Mouse (Mus musculus): Measurements from ENCODE around the gene Rfc1. TPM values are rescaled to one million over a fixed set of nuclear protein-coding genes. Genes with fewer than 3 reads are reported as not detected.

The Rfc1 gene
- polyA plus RNA-seq, 1 experiment: 42.8 TPM

DNA sequence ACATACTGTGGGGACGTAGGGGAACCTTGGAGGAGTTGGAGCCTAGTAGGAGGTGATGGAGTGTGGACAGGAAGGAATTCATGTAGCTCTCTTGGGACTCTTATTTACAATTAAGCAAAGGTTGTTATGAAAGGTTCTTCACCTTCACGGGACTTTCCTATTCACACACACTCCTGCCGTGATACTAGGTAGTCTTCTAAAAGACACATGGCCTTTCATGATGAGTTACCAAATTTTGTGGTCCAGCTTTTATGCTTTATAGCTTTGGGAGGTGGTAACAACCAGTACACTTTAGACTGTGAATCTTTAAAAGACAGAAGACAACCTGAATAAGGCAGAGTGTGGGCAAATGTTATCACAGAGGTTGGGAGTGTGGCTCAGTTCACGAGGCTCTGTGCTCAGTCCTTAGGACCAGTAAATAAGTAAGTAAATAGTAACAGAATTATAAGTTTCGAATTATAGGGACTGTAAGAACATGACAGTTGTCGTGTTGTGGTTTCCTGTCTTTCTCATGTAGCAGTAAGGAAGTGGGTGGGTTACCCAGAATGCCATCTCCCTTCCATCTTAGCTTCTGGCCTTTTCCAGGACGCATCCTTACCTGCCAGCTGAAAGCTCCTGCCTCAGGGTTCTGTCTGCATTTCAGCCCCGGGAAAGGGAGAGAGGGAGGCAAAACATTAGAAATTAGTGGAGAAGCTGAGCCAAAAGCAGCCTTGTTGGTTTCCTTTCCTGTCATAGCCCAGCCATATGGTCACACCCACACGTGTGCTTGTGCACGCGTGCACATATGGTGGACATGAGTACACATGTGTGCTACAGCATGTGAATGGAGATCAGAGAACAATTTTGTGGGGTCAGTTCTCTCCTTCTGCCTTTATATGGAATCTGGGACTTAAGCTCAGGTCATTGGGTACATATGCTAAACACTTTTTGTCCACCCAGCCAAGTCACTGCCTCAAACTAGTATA, 117.9 kb downstream of the Rfc1 start:
- 56% methylated on average over 11 of the region's 11 CpGs for WGBS
- H3K27ac ChIP-seq (ENCODE audit: control insufficient read depth, insufficient read depth, low read depth, low read length, poor library complexity): no peak overlapping the region
- no peak overlapping the region for H3K4me3 ChIP-seq (replicated peaks; ENCODE audit: control insufficient read depth, low read depth, low read length)
- H3K4me1 ChIP-seq (ENCODE audit: control insufficient read depth, insufficient read depth, low read length): no peaks in the 10 kb centered on the region
- TF ChIP-seq POLR2A (IDR thresholded peaks at IDR 0.05; ENCODE audit: borderline replicate concordance, control insufficient read depth, low read depth, low read length) (no peak), CTCF (IDR thresholded peaks at IDR 0.05; ENCODE audit: control insufficient read depth, insufficient read depth, low read length) (no peak)

DNA sequence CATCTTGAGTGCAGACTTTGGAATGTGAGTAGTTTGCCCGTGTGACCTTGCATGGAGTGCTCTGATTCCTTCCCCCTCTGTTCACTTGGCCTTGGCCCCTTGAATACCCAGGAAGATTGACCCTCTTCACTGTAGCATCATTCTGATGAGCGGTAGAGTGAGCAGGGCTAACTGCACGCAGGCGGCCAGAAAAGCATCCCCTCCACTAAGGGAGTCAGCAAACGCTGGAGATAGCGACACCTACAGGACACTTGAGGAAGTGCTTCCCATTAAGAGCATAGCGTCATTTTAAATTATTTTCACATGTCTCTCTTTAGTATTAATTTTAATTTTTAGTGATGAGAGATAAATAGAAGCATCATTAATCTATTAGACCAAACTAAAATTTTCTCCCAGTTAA, 122.1 kb downstream of the Rfc1 start:
- no peaks in the 10 kb centered on the region for H3K4me1 ChIP-seq (ENCODE audit: control insufficient read depth, insufficient read depth, low read length)
- WGBS: 33% methylated on average over 7 of the region's 7 CpGs
- no peak overlapping the region for H3K27ac ChIP-seq (ENCODE audit: control insufficient read depth, insufficient read depth, low read depth, low read length, poor library complexity)
- TF ChIP-seq POLR2A (IDR thresholded peaks at IDR 0.05; ENCODE audit: borderline replicate concordance, control insufficient read depth, low read depth, low read length) (no peak), CTCF (IDR thresholded peaks at IDR 0.05; ENCODE audit: control insufficient read depth, insufficient read depth, low read length) (peak; percentile 72)
- H3K4me3 ChIP-seq (replicated peaks; ENCODE audit: control insufficient read depth, low read depth, low read length): no peak overlapping the region

Other genes starting within 250 kb of the Rfc1 start
- 3.3 and 8.5 TPM in 2 replicates for gene Tmem156, start 243.5 kb downstream of the Rfc1 start, polyA plus RNA-seq (2011; ENCODE audit: insufficient read depth, insufficient read length, low replicate concordance, missing spikeins)
- 6.9 and 14.9 TPM in 2 replicates for gene Klhl5, start 228.1 kb downstream of the Rfc1 start, polyA plus RNA-seq (2011; ENCODE audit: insufficient read depth, insufficient read length, low replicate concordance, missing spikeins)
- gene Wdr19, start 136.0 kb downstream of the Rfc1 start, polyA plus RNA-seq (2011; ENCODE audit: insufficient read depth, insufficient read length, low replicate concordance, missing spikeins): 0.41 and 2.4 TPM in 2 replicates
- not detected in 2 replicates for gene Klb, start 12.6 kb upstream of the Rfc1 start, polyA plus RNA-seq (2011; ENCODE audit: insufficient read depth, insufficient read length, low replicate concordance, missing spikeins)
- 317 and 324 TPM in 2 replicates for gene Rpl9, start 55.8 kb upstream of the Rfc1 start, polyA plus RNA-seq (2011; ENCODE audit: insufficient read depth, insufficient read length, low replicate concordance, missing spikeins)
- gene Lias, start 55.8 kb upstream of the Rfc1 start, polyA plus RNA-seq (2011; ENCODE audit: insufficient read depth, insufficient read length, low replicate concordance, missing spikeins): 20.0 and 25.3 TPM in 2 replicates
- 7.7 and 14.3 TPM in 2 replicates for gene Ugdh, start 100.3 kb upstream of the Rfc1 start, polyA plus RNA-seq (2011; ENCODE audit: insufficient read depth, insufficient read length, low replicate concordance, missing spikeins)
- not detected in 2 replicates for gene Gm43552, start 157.2 kb upstream of the Rfc1 start, polyA plus RNA-seq (2011; ENCODE audit: insufficient read depth, insufficient read length, low replicate concordance, missing spikeins)
- gene Smim14, start 201.5 kb upstream of the Rfc1 start, polyA plus RNA-seq (2011; ENCODE audit: insufficient read depth, insufficient read length, low replicate concordance, missing spikeins): 58.2 and 62.7 TPM in 2 replicates
- gene Ube2k, start 201.6 kb upstream of the Rfc1 start, polyA plus RNA-seq (2011; ENCODE audit: insufficient read depth, insufficient read length, low replicate concordance, missing spikeins): 81.6 and 126 TPM in 2 replicates

All from bone marrow, adult 2 months (tissue).